Mouse (Mus musculus) liver, embryonic 13.5 days (tissue): Measurements from ENCODE around the gene Adamts16. TPM values are rescaled to one million over a fixed set of nuclear protein-coding genes. Genes with fewer than 3 reads are reported as not detected.
A peak's percentile ranks its signal among the peaks of the same experiment; 100 is the strongest.

Experiments used
- ATAC-seq: fragments of 200-750 bp; cut with Nextera tagmentation; 2 replicates; pipeline ENCODE4 v1.8.0; 2017; ENCODE audit warnings: low read depth, mild to moderate bottlenecking, moderate number of reproducible peaks, moderate library complexity
- DNase-seq: peaks from one replicate; pipeline ENCODE4 v3.0.0; 2022
- H3K27ac ChIP-seq: fragments of 300-500 bp; sonication (generic); 2 replicates; pipeline ENCODE4 v1.5.1; 2015; ENCODE audit warnings: moderate library complexity, mild to moderate bottlenecking, inconsistent platforms
- H3K27me3 ChIP-seq: fragments of 300-500 bp; sonication (generic); 2 replicates; pipeline ENCODE4 v1.6.1; 2015; ENCODE audit warnings: mild to moderate bottlenecking, inconsistent platforms
- H3K36me3 ChIP-seq: fragments of 300-500 bp; sonication (generic); 2 replicates; pipeline ENCODE4 v1.6.1; 2015; ENCODE audit warnings: mild to moderate bottlenecking, inconsistent platforms
- H3K4me1 ChIP-seq: fragments of 300-500 bp; sonication (generic); replicated peaks from 2 replicates; pipeline ENCODE4 v1.6.1; 2015; ENCODE audit warnings: inconsistent platforms
- H3K4me2 ChIP-seq: fragments of 300-500 bp; sonication (generic); 2 replicates; pipeline ENCODE4 v1.6.1; 2015; ENCODE audit warnings: inconsistent platforms, mild to moderate bottlenecking, moderate library complexity
- H3K4me3 ChIP-seq: fragments of 300-500 bp; sonication (generic); replicated peaks from 2 replicates; pipeline ENCODE4 v1.5.1; 2015; ENCODE audit warnings: mild to moderate bottlenecking, inconsistent platforms
- H3K9ac ChIP-seq: fragments of 300-500 bp; sonication (generic); 2 replicates; pipeline ENCODE4 v1.6.1; 2015; ENCODE audit warnings: mild to moderate bottlenecking, inconsistent platforms
- H3K9me3 ChIP-seq: fragments of 300-500 bp; sonication (generic); replicated peaks from 2 replicates; pipeline ENCODE4 v1.6.1; 2016; ENCODE audit warnings: inconsistent platforms
- WGBS: fragments of 180-500 bp; shearing (Covaris S2); methylation state at CpG from one replicate; pipeline ENCODE4 v1.1.7; 2015; ENCODE audit not compliant: insufficient replicate concordance; 5-methylcytosine and 5-hydroxymethylcytosine counted together
- polyA plus RNA-seq: library from polyadenylated mRNA; unstranded; fragments of >200 nt; fragmentation: Nextera tagmentation; extraction: Ambion mirVana; gene quantifications from 2 replicates; pipeline ENCODE4 v1.2.1, GENCODE M21; 2015

Adamts16 gene
- polyA plus RNA-seq, 1 experiment from 2014 or later: 0.09 TPM

DNA sequence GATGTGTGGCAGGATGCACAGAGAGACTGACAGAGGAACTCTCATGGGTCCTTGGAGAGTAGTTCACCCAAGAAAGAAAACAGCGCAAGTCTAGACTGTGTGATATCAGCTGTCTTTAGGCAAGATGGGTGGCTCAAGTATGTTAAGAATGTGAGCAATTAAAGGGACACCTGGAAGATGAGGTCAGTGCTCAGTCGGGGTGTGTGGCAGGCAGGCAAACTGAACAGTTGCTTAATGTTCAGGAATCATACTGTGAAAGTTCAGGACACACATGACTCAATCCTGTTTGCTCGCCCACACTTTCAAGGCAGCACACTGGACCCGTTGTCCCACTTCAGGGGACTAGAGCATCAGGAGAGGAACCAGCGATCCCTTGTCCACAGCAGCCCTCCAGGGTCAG, 110.3 kb downstream of the Adamts16 start:
- Histone ChIP-seq H3K4me1 (no peaks in the 10 kb centered on the region), H3K27me3 (no peaks in the 10 kb centered on the region), H3K36me3 (no peaks in the 10 kb centered on the region), H3K9me3 (no peaks in the 10 kb centered on the region), H3K9ac (no peak overlapping the region), H3K27ac (no peak overlapping the region), H3K4me3 (no peak overlapping the region), H3K4me2 (no peak overlapping the region)
- 64% methylated on average over 5 of the region's 5 CpGs for WGBS
- DNase-seq: no peak
- no peak for ATAC-seq

DNA sequence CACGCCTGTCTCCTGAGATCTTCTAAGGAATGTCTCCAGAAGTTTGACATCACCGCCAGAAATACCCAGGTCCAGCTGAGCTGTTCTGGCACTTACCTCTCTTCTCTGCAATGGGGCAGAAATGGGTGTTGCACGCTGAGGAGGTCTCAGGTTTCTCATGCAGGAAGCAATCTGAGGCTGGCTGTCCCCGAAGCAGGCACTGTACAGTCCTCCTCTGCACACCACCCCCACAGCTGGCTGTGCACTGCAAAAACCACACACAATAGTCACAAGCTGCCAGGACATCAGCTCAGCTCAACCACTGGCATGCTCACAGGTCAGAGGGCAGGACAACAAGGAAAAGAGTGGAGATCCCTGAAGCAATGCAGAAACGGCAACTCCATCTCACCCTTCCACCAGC, 111.6 kb downstream of the Adamts16 start:
- ATAC-seq: no peak
- Histone ChIP-seq H3K27me3 (no peaks in the 10 kb centered on the region), H3K36me3 (no peaks in the 10 kb centered on the region), H3K9ac (no peak overlapping the region), H3K4me3 (no peak overlapping the region), H3K27ac (no peak overlapping the region), H3K4me1 (peaks cover under 1% of the 10 kb centered on the region; the same call in 1 of the 2 replicates), H3K9me3 (no peaks in the 10 kb centered on the region), H3K4me2 (no peak overlapping the region)
- no peak for DNase-seq
- 47% methylated on average over 5 of the region's 5 CpGs for WGBS

DNA sequence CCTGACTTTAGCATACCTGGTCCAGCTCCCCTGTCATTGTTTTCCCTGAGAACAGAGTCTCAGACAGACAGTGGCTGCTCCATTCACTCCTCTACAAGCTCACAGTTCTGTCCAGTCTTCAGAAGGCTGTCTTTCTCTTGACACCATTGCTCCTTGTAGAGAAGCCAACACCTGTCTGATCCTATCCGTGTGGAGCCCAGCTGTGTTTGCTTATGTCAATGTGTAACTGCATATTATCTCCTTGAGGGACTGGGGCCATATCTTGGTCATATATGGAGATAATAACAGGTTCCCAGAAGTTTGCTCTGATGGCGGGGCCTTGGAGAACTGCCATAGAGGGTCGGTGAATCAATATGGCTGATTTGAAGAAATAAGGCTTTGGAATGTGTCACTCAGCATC, 115.4 kb downstream of the Adamts16 start:
- no peak overlapping the region for H3K4me2 ChIP-seq
- no peaks in the 10 kb centered on the region for H3K9me3 ChIP-seq
- no peaks in the 10 kb centered on the region for H3K36me3 ChIP-seq
- H3K4me1 ChIP-seq: peaks cover 9% of the 10 kb centered on the region; the same call in 1 of the 2 replicates
- DNase-seq: no peak
- WGBS: 65% methylated on average over 3 of the region's 3 CpGs
- no peak overlapping the region for H3K4me3 ChIP-seq
- no peak overlapping the region for H3K27ac ChIP-seq
- H3K9ac ChIP-seq: no peak overlapping the region
- ATAC-seq: no peak
- no peaks in the 10 kb centered on the region for H3K27me3 ChIP-seq

DNA sequence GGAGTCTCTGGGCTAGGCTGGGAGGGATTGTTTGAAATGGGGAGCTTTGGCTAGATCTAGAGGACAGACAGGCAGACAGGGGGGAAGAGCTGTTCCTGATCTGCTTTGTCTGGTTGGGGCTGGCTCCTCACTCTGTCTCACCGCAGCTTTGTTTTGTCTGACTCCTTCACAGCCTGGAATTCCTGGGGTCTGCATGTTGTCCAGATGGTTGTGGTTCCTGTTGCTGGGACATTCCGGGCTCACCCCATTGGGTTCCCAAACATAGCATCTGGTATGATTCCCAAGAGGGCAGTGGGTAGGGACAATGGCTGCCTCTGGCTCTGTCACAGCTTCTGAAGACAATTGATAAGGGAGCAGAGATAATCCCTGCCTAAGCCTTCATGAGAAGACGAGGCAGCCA, 117.0 kb downstream of the Adamts16 start:
- DNase-seq: no peak
- no peaks in the 10 kb centered on the region for H3K36me3 ChIP-seq
- H3K27me3 ChIP-seq: no peaks in the 10 kb centered on the region
- no peak overlapping the region for H3K9ac ChIP-seq
- H3K4me1 ChIP-seq: peaks cover 12% of the 10 kb centered on the region; the same call in 1 of the 2 replicates
- H3K9me3 ChIP-seq: no peaks in the 10 kb centered on the region
- H3K4me3 ChIP-seq: no peak overlapping the region
- H3K27ac ChIP-seq: no peak overlapping the region
- no peak for ATAC-seq
- H3K4me2 ChIP-seq: no peak overlapping the region
- WGBS: 32% methylated on average over 3 of the region's 3 CpGs

DNA sequence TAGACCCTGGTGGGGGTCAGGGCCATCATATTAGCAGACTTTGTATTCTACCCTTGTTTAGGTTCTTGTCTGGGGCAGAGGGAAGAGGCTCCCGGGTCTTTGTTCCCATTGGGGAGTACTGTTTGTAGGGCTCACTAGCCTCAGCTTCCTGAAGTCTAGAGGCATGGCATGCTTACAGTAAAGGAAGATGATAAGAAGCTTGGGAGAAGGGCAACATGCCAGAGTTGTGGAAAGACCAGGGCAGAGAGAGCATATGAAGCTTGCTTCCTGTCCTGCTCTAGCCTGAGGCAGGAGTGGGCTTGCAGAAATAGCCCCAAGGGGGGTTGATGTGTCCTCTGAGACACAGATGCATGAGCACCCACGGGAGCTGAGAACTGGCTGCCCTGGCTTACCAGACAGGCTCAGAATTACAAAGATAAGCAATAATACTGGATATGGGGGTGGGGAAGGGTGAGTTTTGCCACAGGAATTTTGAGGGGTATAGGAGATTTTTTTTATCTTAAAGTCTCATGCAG, 117.4 kb downstream of the Adamts16 start:
- Histone ChIP-seq H3K27me3 (no peaks in the 10 kb centered on the region), H3K4me3 (no peak overlapping the region), H3K9ac (no peak overlapping the region), H3K4me2 (no peak overlapping the region), H3K36me3 (no peaks in the 10 kb centered on the region), H3K27ac (no peak overlapping the region), H3K9me3 (no peaks in the 10 kb centered on the region), H3K4me1 (peaks cover 12% of the 10 kb centered on the region; the same call in 1 of the 2 replicates)
- 31% methylated on average over 2 of the region's 2 CpGs for WGBS
- no peak for DNase-seq
- ATAC-seq: no peak

DNA sequence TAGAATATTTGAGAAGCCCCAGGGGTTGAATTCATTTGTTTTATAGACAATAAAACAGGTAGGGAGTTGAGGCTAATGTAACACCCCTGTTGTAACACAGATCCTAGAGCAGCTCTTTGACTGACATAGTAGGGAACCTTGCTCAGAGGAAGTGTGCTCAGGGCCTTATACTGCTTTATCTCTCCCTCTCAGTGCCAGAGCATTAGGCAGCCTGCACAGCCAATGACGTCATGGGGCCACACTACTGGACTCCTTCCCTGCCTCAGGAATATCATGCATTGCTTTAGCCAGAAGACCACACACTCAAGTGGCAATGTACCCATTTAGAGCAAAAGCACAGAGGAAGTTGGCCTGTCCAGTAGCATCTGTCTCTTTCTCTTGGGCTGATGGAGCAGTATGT, 121.6 kb downstream of the Adamts16 start:
- H3K4me3 ChIP-seq: no peak overlapping the region
- no peaks in the 10 kb centered on the region for H3K27me3 ChIP-seq
- H3K4me2 ChIP-seq: no peak overlapping the region
- no peaks in the 10 kb centered on the region for H3K36me3 ChIP-seq
- no peaks in the 10 kb centered on the region for H3K9me3 ChIP-seq
- DNase-seq (no peak), ATAC-seq (peak; percentile 51; the same call in 1 of the 2 replicates)
- H3K4me1 ChIP-seq: peaks cover 11% of the 10 kb centered on the region; the same call in 1 of the 2 replicates
- 26% methylated on average over 1 of the region's 1 CpGs for WGBS
- no peak overlapping the region for H3K27ac ChIP-seq
- H3K9ac ChIP-seq: no peak overlapping the region

DNA sequence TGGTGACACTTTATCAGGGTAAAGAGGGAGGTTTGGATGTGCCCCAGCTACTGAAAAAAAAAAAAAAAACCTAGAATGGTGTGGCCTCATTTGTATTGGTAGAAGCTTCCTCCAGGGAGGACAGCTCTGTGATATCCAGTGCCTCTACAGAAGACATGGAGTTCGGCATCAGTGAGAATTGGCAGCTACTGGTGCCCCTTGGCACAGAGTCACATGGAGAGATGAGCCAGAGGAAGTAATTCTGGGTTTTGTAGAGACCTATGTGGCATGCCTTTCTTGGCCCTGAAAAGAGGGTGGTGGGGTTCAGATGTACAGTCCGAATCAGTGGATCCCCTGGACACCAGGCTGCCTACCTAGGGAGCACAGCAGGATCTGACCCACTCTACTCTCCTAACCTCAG, 122.8 kb downstream of the Adamts16 start:
- ATAC-seq: no peak
- DNase-seq: no peak
- WGBS: 57% methylated on average over 2 of the region's 2 CpGs
- Histone ChIP-seq H3K27me3 (no peaks in the 10 kb centered on the region), H3K4me1 (0 out of 2 replicates have a peak, but pooled peaks cover 3% of the 10 kb centered on the region), H3K9ac (no peak overlapping the region), H3K9me3 (no peaks in the 10 kb centered on the region), H3K27ac (no peak overlapping the region), H3K4me3 (no peak overlapping the region), H3K36me3 (no peaks in the 10 kb centered on the region), H3K4me2 (no peak overlapping the region)

DNA sequence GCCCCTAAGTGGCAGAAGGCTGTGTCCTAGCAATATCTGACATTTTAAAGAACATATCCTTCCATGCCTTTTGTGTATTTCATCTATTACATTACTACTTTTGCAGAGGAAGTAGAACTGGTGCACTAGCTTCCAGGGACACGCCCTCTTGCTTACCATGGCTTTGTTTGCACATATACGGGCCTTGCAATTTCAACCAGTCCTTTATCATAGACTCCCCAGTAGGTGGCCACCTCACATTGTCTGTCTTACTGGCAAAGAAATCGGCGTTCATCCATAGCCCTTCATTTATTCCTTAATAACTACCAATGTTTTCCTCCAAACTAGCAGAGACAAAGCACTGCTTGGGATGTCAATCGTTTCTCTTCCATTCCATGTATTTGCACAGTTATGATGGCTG, 125.6 kb downstream of the Adamts16 start:
- no peak for DNase-seq
- H3K27ac ChIP-seq: no peak overlapping the region
- no peak overlapping the region for H3K4me3 ChIP-seq
- no peak for ATAC-seq
- H3K9me3 ChIP-seq: no peaks in the 10 kb centered on the region
- H3K4me1 ChIP-seq: 0 out of 2 replicates have a peak, but pooled peaks cover 3% of the 10 kb centered on the region
- H3K4me2 ChIP-seq: no peak overlapping the region
- H3K36me3 ChIP-seq: no peaks in the 10 kb centered on the region
- no peak overlapping the region for H3K9ac ChIP-seq
- WGBS: 52% methylated on average over 5 of the region's 5 CpGs
- no peaks in the 10 kb centered on the region for H3K27me3 ChIP-seq

DNA sequence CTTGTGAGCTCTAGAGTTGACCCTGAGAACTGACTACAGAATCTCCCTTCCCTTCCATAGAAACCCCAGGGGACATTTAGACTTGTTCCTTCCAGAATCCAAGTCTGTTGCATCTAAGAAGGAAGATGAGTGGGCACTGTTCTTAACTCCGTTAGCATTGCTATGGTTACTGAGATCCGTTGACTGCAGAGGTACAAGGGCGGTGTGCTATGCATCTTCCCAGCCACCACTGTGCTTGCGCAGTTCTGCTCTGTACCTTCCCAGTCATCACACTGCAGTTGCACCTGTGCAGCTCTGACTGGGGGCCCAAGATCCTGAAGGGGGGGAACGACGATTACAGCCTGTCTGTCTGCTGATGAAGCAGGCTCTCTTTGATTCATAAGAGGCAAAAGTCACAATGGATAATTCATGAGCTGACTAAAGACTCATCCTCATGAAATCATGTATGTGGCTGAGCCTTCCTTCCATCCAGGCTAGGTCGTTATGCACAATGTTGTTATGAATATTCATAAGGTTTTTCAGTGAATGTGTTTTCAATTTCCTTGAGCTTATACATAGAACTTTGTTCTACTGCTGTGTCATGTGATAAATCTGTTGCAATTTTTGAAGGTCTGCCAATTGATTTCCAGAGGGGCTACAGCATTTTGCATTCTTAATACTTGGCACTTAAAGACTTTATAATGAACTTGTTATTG, 127.4 kb downstream of the Adamts16 start:
- Histone ChIP-seq H3K36me3 (no peaks in the 10 kb centered on the region), H3K4me2 (no peak overlapping the region), H3K4me1 (no peaks in the 10 kb centered on the region), H3K4me3 (no peak overlapping the region), H3K9me3 (no peaks in the 10 kb centered on the region), H3K27ac (no peak overlapping the region), H3K27me3 (no peaks in the 10 kb centered on the region), H3K9ac (no peak overlapping the region)
- DNase-seq (no peak), ATAC-seq (no peak)
- 69% methylated on average over 7 of the region's 7 CpGs for WGBS

DNA sequence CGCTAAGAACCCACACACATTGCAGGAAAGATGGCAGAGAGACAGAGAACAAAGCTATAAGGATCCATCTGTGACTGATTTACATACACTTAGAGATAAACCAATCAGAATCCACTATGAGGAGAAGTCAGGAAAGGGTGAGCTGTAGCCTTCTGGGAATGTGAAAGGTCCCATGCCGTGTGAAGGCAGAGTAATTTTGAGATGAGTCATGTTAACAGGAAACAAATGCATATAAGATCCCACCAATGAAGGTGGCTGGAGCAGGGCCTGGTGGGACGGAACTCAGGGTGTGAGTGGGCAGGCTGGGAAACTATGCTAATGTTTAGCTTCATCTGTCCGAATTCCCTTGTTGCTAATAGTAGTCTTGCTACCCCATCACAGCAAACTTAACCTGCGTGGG, 128.3 kb downstream of the Adamts16 start:
- Histone ChIP-seq H3K9me3 (no peaks in the 10 kb centered on the region), H3K4me2 (no peak overlapping the region), H3K9ac (no peak overlapping the region), H3K27ac (no peak overlapping the region), H3K27me3 (no peaks in the 10 kb centered on the region), H3K4me1 (no peaks in the 10 kb centered on the region), H3K36me3 (no peaks in the 10 kb centered on the region), H3K4me3 (no peak overlapping the region)
- WGBS: 60% methylated on average over 5 of the region's 5 CpGs
- ATAC-seq (no peak), DNase-seq (no peak)

DNA sequence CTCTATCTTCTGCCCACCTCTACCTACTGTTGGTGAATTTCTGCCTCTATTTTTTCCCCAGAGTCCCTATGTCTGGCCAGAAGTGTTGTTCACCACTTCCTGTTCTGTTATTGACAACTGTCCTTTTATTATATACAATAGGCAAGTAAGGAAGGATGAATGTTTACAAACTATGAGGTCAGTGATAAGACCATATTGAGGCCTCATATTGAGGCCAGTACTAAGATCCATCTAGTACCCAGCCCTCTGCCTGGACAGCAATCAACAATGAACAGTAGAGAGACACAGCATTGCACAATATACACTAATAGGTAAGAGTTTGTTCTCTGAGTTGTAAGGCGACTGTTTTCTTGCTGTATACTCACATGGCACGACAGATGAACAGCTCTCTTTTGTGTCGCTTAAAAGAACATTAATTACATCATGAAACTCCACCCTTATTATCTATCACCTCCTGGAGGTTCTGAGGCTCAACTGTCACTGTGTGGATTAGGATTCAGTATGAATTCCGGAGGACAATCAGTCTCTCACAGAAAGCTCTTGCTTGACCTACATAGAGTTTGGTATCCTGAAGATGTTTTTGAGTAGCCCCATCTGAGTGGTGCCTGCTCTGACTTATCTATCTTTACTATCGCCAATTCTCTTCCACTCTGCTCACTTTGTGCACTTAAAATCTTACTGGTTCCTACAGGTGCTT, 134.3 kb downstream of the Adamts16 start:
- Histone ChIP-seq H3K9ac (no peak overlapping the region), H3K4me1 (0 out of 2 replicates have a peak, but pooled peaks cover 2% of the 10 kb centered on the region), H3K27ac (no peak overlapping the region), H3K27me3 (no peaks in the 10 kb centered on the region), H3K36me3 (no peaks in the 10 kb centered on the region), H3K9me3 (no peaks in the 10 kb centered on the region), H3K4me2 (no peak overlapping the region), H3K4me3 (no peak overlapping the region)
- ATAC-seq: peak; percentile 89
- no peak for DNase-seq
- WGBS: 41% methylated on average over 5 of the region's 5 CpGs
